Mouse (Mus musculus): ENCODE data around the gene Naif1.

DNA sequence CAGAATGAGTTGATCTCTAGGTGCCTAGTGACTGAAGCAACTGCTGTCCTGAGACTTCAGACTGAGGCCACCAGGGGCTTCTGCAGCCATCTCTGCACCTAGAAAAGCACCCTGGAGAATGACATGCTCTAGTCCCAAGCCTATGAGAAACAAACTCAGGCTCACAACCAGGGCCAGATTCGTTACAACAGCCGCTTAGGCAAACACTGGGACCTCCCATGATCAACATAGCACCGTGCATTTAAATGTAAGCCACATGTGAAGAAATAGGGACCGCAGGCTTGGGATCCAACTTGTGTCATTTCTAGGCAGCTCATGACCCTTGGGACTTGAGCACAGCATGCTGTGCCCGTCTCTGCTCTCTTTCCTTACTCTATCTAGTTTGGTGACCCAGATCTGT is 22.5 kb upstream of the Naif1 start:
- TF ChIP-seq RCOR1 (conservative IDR thresholded peaks at IDR 0.05; ENCODE audit: low read depth, low read length) (no peak), E2F4 (IDR thresholded peaks at IDR 0.05; ENCODE audit: insufficient replicate concordance, low read depth, low read length) (no peak), CTCF (conservative IDR thresholded peaks at IDR 0.05 in 1 of 2, IDR thresholded peaks at IDR 0.05 in 1 of 2; ENCODE audit: low read depth in 2 of 2, low read length in 2 of 2) (no peak), SIN3A (IDR thresholded peaks at IDR 0.05; ENCODE audit: low read length) (no peak), KAT2A (IDR thresholded peaks at IDR 0.05; ENCODE audit: insufficient replicate concordance, low read length) (no peak), POLR2A (IDR thresholded peaks at IDR 0.05; ENCODE audit: low read depth, low read length) (no peak), ETS1 (conservative IDR thresholded peaks at IDR 0.05; ENCODE audit: low read depth, low read length) (no peak), HCFC1 (IDR thresholded peaks at IDR 0.05; ENCODE audit: low read depth, low read length) (no peak)

All from CH12.LX (cell line).